Mouse (Mus musculus): ENCODE data around the gene Kcp. TPM values are rescaled to one million over a fixed set of nuclear protein-coding genes. Genes with fewer than 3 reads are reported as not detected.

Kcp gene
- total and polyA plus RNA-seq, 3 experiments: 0.51 to 0.64 TPM; not detected in 1

- peaks cover 43% of the 10 kb centered on the region for H3K79me2 ChIP-seq (replicated peaks; ENCODE audit: control insufficient read depth, extremely low read depth, insufficient read depth, poor library complexity, severe bottlenecking)
- peak overlapping the region; percentile 98 for H3K27ac ChIP-seq (ENCODE audit: insufficient read depth, low read depth)
- no peaks in the 10 kb centered on the region for H3K9me3 ChIP-seq (replicated peaks; ENCODE audit: low read length)
- peak overlapping the region; percentile 99 for H3K4me2 ChIP-seq (ENCODE audit: insufficient read depth, low read depth, poor library complexity, severe bottlenecking)
- peak overlapping the region; percentile 82 to 90 (median 88) for H3K4me3 ChIP-seq (replicated peaks in 1 of 3; ENCODE audit: low read depth in 2 of 3, low read length in 2 of 3, poor library complexity in 1 of 3)
- H3K9ac ChIP-seq (ENCODE audit: insufficient read depth, low read depth): peak overlapping the region; percentile 96
- peak; percentile 63 for DNase-seq (ENCODE audit: extremely low read depth)
- dilution Hi-C loops (cut with MboI; ENCODE audit: extremely low pct_ligation_motif_present, extremely low pct_unique_long_range_greater_than_20kb, low sequenced_read_pairs) (no loop called here), in situ Hi-C loops (cut with MboI; ENCODE audit: low pct_ligation_motif_present, low pct_unique_long_range_greater_than_20kb, low sequenced_read_pairs) (no loop called here)
- TF ChIP-seq MAZ (IDR thresholded peaks at IDR 0.05; ENCODE audit: low read depth, low read length) (no peak), GABPA (IDR thresholded peaks at IDR 0.05; ENCODE audit: insufficient replicate concordance, low read depth, low read length) (no peak), SMC3 (IDR thresholded peaks at IDR 0.05; ENCODE audit: low read depth, low read length) (no peak), POLR2A (IDR thresholded peaks at IDR 0.05; ENCODE audit: low read depth, low read length) (peak; percentile 57), IRF4 (IDR thresholded peaks at IDR 0.05; ENCODE audit: low read depth, low read length) (peak; percentile 54; the same call in 1 of the 2 replicates), MEF2A (IDR thresholded peaks at IDR 0.05; ENCODE audit: borderline replicate concordance, low read depth, low read length) (peak; percentile 70), JUN (IDR thresholded peaks at IDR 0.05; ENCODE audit: insufficient read depth, low read depth, low read length) (no peak), TBP (conservative IDR thresholded peaks at IDR 0.05; ENCODE audit: low read depth, low read length) (0 out of 2 replicates have a peak, but pooled peaks have one; percentile 59), EP300 (IDR thresholded peaks at IDR 0.05; ENCODE audit: low read length) (0 out of 2 replicates have a peak, but pooled peaks have one; percentile 21), ZNF384 (IDR thresholded peaks at IDR 0.05; ENCODE audit: low read depth, low read length) (no peak), MAFK (IDR thresholded peaks at IDR 0.05; ENCODE audit: insufficient replicate concordance, low read length) (no peak), TCF12 (IDR thresholded peaks at IDR 0.05; ENCODE audit: low read depth, low read length) (peak; percentile 65; the same call in 1 of the 2 replicates), CTCF (conservative IDR thresholded peaks at IDR 0.05 in 1 of 2, IDR thresholded peaks at IDR 0.05 in 1 of 2; ENCODE audit: low read depth in 2 of 2, low read length in 2 of 2) (no peak), PAX5 (IDR thresholded peaks at IDR 0.05; ENCODE audit: low read length) (no peak), JUND (conservative IDR thresholded peaks at IDR 0.05; ENCODE audit: low read depth, low read length) (no peak), MYC (IDR thresholded peaks at IDR 0.05; ENCODE audit: low read depth, low read length) (no peak), HCFC1 (IDR thresholded peaks at IDR 0.05; ENCODE audit: low read depth, low read length) (no peak), ETS1 (conservative IDR thresholded peaks at IDR 0.05; ENCODE audit: low read depth, low read length) (peak; percentile 32), POLR2AphosphoS2 (IDR thresholded peaks at IDR 0.05; ENCODE audit: low read depth, low read length) (no peak), SIN3A (IDR thresholded peaks at IDR 0.05; ENCODE audit: low read length) (no peak; the same call in none of the 2 replicates), MAX (IDR thresholded peaks at IDR 0.05; ENCODE audit: low read length) (0 out of 2 replicates have a peak, but pooled peaks have one; percentile 6), MXI1 (IDR thresholded peaks at IDR 0.05; ENCODE audit: low read depth, low read length) (peak; percentile 10; the same call in 1 of the 2 replicates), ELF1 (IDR thresholded peaks at IDR 0.05; ENCODE audit: low read depth, low read length) (peak; percentile 37; the same call in 1 of the 2 replicates), NRF1 (IDR thresholded peaks at IDR 0.05; ENCODE audit: low read depth, low read length) (no peak)
- peaks cover 17 to 69% of the 10 kb centered on the region in 2 experiments for H3K4me1 ChIP-seq (ENCODE audit: control insufficient read depth in 1 of 2, insufficient read depth in 2 of 2)
- H3K27me3 ChIP-seq (replicated peaks): no peaks in the 10 kb centered on the region
- peaks cover 10 to 18% of the 10 kb centered on the region in 2 experiments for H3K36me3 ChIP-seq (replicated peaks in 1 of 2; ENCODE audit: control insufficient read depth in 1 of 2, insufficient read depth in 1 of 2, low read length in 1 of 2)
Measured at GRCm38 (mm10) chr6:29527361-29528164, 19.8 kb upstream of the Kcp start.

Measured in CH12.LX (cell line).